Mouse (Mus musculus) heart, postnatal 0 days (tissue): ENCODE measurements around the gene Tmem132b.

Source experiments
- CTCF ChIP-seq: IDR thresholded peaks from 2 replicates; pipeline ENCODE4 v1.5.1; 2016; ENCODE audit warnings: antibody characterized with exemption, control low read depth, low read depth
- EP300 ChIP-seq: IDR thresholded peaks from 2 replicates; pipeline ENCODE4 v1.6.1; 2016; ENCODE audit warnings: antibody characterized with exemption, low read depth

GRCm38 (mm10) chr5:125767950-125768349 is 236.4 kb downstream of the Tmem132b start:
- no peak for TF ChIP-seq CTCF
- no peak for TF ChIP-seq EP300
